Comparison of ENCODE assay signal across 8 mouse cellular contexts in genomic region chr1:193338363-193338995, GRCm38 (mm10). TPM values are rescaled to one million over a fixed set of nuclear protein-coding genes. Genes with fewer than 3 reads are reported as not detected.
DNase-seq lines count a peak whose midpoint lies in the region; ATAC-seq and TF ChIP-seq lines count a peak whose summit lies in the region.

No protein-coding gene starts in this region.

- no peaks in the 10 kb centered on the region for H3K36me3 ChIP-seq in megakaryocyte, embryonic 14.5 days (replicated peaks; ENCODE audit: low read length)
- no peaks in the 10 kb centered on the region for H3K36me3 ChIP-seq in stomach, postnatal 0 days (ENCODE audit: control insufficient read depth, insufficient read depth, low read length)

- DNase-seq in left cerebral cortex, adult 18-20 months (ENCODE audit: low spot score in 2 of 2): peak; percentile 61 to 82
- DNase-seq in left cerebral cortex, adult 11 months (ENCODE audit: low spot score): no peak
- DNase-seq in frontal cortex, adult 2 months (ENCODE audit: extremely low spot score in 1 of 2, low spot score in 1 of 2): peak; percentile 71 to 81
- DNase-seq in thymus, postnatal 0 days (ENCODE audit: low spot score): peak; percentile 90
- DNase-seq in stomach, postnatal 0 days (ENCODE audit: low spot score): no peak
- DNase-seq in adrenal gland, postnatal 10 days: no peak
- no peak for DNase-seq in cerebellum, adult 9-11 months

- 79% methylated on average over 9 of the region's 9 CpGs for WGBS in stomach, postnatal 0 days

- H3K27me3 ChIP-seq in megakaryocyte, embryonic 14.5 days (replicated peaks): peaks cover 73% of the 10 kb centered on the region
- no peaks in the 10 kb centered on the region for H3K27me3 ChIP-seq in stomach, postnatal 0 days (ENCODE audit: control insufficient read depth, insufficient read depth, low read length)

- H3K9ac ChIP-seq in stomach, postnatal 0 days (ENCODE audit: low read length): no peak overlapping the region

- no peak overlapping the region for H3K27ac ChIP-seq in stomach, postnatal 0 days (replicated peaks)

- no peak overlapping the region for H3K4me2 ChIP-seq in stomach, postnatal 0 days (replicated peaks; ENCODE audit: low read depth)

- H3K9me3 ChIP-seq in megakaryocyte, embryonic 14.5 days: no peaks in the 10 kb centered on the region
- no peaks in the 10 kb centered on the region for H3K9me3 ChIP-seq in stomach, postnatal 0 days (ENCODE audit: control insufficient read depth, low read length)

- no peak for TF ChIP-seq EP300 in stomach, postnatal 0 days (optimal IDR thresholded peaks at IDR 0.05)

- H3K4me1 ChIP-seq in megakaryocyte, embryonic 14.5 days: peaks cover 29% of the 10 kb centered on the region
- H3K4me1 ChIP-seq in stomach, postnatal 0 days (replicated peaks; ENCODE audit: control insufficient read depth, insufficient read depth): no peaks in the 10 kb centered on the region

- ATAC-seq in stomach, postnatal 0 days (ENCODE audit: low FRiP score, low TSS enrichment): no peak

- no peak for TF ChIP-seq CTCF in stomach, postnatal 0 days (IDR thresholded peaks at IDR 0.05; ENCODE audit: low read depth)

- H3K4me3 ChIP-seq in megakaryocyte, embryonic 14.5 days (replicated peaks): peak overlapping the region; percentile 62
- H3K4me3 ChIP-seq in stomach, postnatal 0 days (ENCODE audit: low read depth, low read length): no peak overlapping the region

RNA-seq across cellular contexts. Expression of gene Camk1g, which starts 31.6 kb away (rescaled TPM):
- total RNA-seq in left cerebral cortex, adult 18-20 months (2021): 10 to 100 TPM; 38.1 to 38.2 TPM
- 28.4 and 35.9 TPM in 2 replicates for polyA plus RNA-seq in frontal cortex, adult 2 months (2012; rRNA removed)
- polyA plus RNA-seq in megakaryocyte, embryonic 14.5 days (2012; ENCODE audit: insufficient read depth, low replicate concordance): 0.09 TPM in 1 of 2 replicates, not detected in the other
- polyA plus RNA-seq in thymus, postnatal 0 days (2015; fragmentation: Nextera tagmentation; extraction: Ambion mirVana): 1.0 and 2.6 TPM in 2 replicates
- 1.5 and 1.6 TPM in 2 replicates for polyA plus RNA-seq in stomach, postnatal 0 days (2015; fragmentation: Nextera tagmentation; extraction: Ambion mirVana)
- total RNA-seq in adrenal gland, postnatal 10 days (2021): 1 to 10 TPM in 1 of 2 experiments, under 1 TPM in 1; 0.69 to 1.0 TPM

Comparison
In these comparisons a context has a peak if more than half of its experiments do, and no peak if none do; other contexts are left out.
1. DNase-seq: peak in left cerebral cortex, adult 18-20 months (2 of 2), frontal cortex, adult 2 months (2 of 2) and thymus, postnatal 0 days (single experiment); none in left cerebral cortex, adult 11 months (single experiment), stomach, postnatal 0 days (single experiment), adrenal gland, postnatal 10 days (single experiment) and cerebellum, adult 9-11 months (single experiment).